Mouse (Mus musculus) CH12.LX (cell line): ENCODE measurements at regions not wholly inside any gene's neighbourhood (a gene's known extent, or its start where the extent isn't known, plus 50 kb on each side); places are given as distances from the start of the nearest gene placed in this dataset.

Experiments
- BHLHE40 ChIP-seq: IDR thresholded peaks from 2 replicates; pipeline ENCODE4 v1.6.1; 2011; ENCODE audit warnings: mild to moderate bottlenecking, low read depth, low read length, improper control_type of control experiment
- CHD1 ChIP-seq: IDR thresholded peaks from 2 replicates; pipeline ENCODE4 v1.6.1; 2012; ENCODE audit warnings: low read depth, low read length, improper control_type of control experiment, inconsistent platforms
- CTCF ChIP-seq, 2 experiments: IDR thresholded peaks in 1 of 2; conservative IDR thresholded peaks in 1 of 2; 2 replicates each; pipeline ENCODE4 v1.5.1; 2011 to 2012; ENCODE audit warnings: low read depth in 2 of 2, low read length in 2 of 2, improper control_type of control experiment in 1 of 2, inconsistent platforms in 1 of 2, mild to moderate bottlenecking in 1 of 2, moderate library complexity in 1 of 2
- E2F4 ChIP-seq: IDR thresholded peaks from 2 replicates; pipeline ENCODE4 v1.6.1; 2011; ENCODE audit warnings: low read depth, low read length, improper control_type of control experiment; ENCODE audit not compliant: insufficient replicate concordance
- EP300 ChIP-seq: IDR thresholded peaks from 2 replicates; pipeline ENCODE4 v1.6.1; 2011; ENCODE audit warnings: low read length, improper control_type of control experiment
- HCFC1 ChIP-seq: IDR thresholded peaks from 2 replicates; pipeline ENCODE4 v1.6.1; 2012; ENCODE audit warnings: low read depth, mild to moderate bottlenecking, inconsistent platforms, low read length, improper control_type of control experiment
- MAFK ChIP-seq: IDR thresholded peaks from 2 replicates; pipeline ENCODE4 v1.6.1; 2011; ENCODE audit warnings: low read length, improper control_type of control experiment; ENCODE audit not compliant: insufficient replicate concordance
- MAX ChIP-seq: IDR thresholded peaks from 2 replicates; pipeline ENCODE4 v1.6.1; 2011; ENCODE audit warnings: low read length, improper control_type of control experiment
- MEF2A ChIP-seq: IDR thresholded peaks from 2 replicates; pipeline ENCODE4 v1.6.1; 2014; ENCODE audit warnings: low read depth, mild to moderate bottlenecking, inconsistent platforms, low read length, improper control_type of control experiment, borderline replicate concordance
- RAD21 ChIP-seq: IDR thresholded peaks from 2 replicates; pipeline ENCODE4 v1.6.1; 2011; ENCODE audit warnings: low read depth, mild to moderate bottlenecking, low read length, improper control_type of control experiment, moderate library complexity
- SIN3A ChIP-seq: IDR thresholded peaks from 2 replicates; pipeline ENCODE4 v1.6.1; 2012; ENCODE audit warnings: low read length, improper control_type of control experiment, inconsistent platforms
- ZC3H11A ChIP-seq: IDR thresholded peaks from 2 replicates; pipeline ENCODE4 v1.6.1; 2012; ENCODE audit warnings: low read depth, mild to moderate bottlenecking, inconsistent platforms, low read length, improper control_type of control experiment

DNA sequence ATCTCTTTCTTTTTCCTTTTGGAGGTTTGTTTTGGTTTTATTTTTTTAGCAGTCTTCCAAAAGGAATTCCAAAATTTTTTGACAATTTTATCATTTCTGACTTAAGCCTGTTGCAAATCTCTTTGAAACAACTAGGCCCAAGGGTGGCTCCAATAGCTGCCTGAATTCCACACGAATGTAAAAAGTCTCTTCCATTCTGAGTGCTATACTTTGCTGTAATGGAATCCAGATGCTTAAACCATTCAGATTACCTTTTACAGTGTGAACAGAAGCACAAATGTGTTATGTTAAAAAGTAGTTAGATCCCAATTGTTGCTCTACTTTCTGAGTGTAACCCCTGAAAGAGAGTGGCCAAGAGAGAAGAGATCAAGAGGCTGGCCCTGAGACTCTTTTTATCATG lies 176.6 kb downstream of the Lyplal1 start:
- TF ChIP-seq E2F4, result no peak
- TF ChIP-seq CTCF (conservative IDR thresholded peaks at IDR 0.05 in 1 of 2, IDR thresholded peaks at IDR 0.05 in 1 of 2; ENCODE audit: low read depth in 2 of 2, low read length in 2 of 2), result no peak
- no peak for TF ChIP-seq CHD1
- no peak for TF ChIP-seq BHLHE40
- TF ChIP-seq MAX, result no peak
- TF ChIP-seq HCFC1, result no peak
- no peak for TF ChIP-seq ZC3H11A
- TF ChIP-seq RAD21, result no peak
- no peak for TF ChIP-seq MAFK
- no peak for TF ChIP-seq SIN3A
- TF ChIP-seq MEF2A, result no peak
- TF ChIP-seq EP300, result no peak
